Mouse (Mus musculus) gastrocnemius, adult 18-20 months (tissue): ENCODE measurements around the gene Vtn. TPM values are rescaled to one million over a fixed set of nuclear protein-coding genes. Genes with fewer than 3 reads are reported as not detected.
A peak's percentile ranks its signal among the peaks of the same experiment; 100 is the strongest.

Experiments
- DNase-seq: peaks from one replicate; pipeline ENCODE4 v3.0.0; 2021; ENCODE audit warnings: low spot score
- total RNA-seq, 2 experiments: library from RNA; stranded (reverse); gene quantifications; 2 replicates each; pipeline ENCODE4 v1.2.3; 2021

Vtn gene
- total RNA-seq, 2 experiments from 2014 or later, result 9.5 to 15.0 TPM

DNA sequence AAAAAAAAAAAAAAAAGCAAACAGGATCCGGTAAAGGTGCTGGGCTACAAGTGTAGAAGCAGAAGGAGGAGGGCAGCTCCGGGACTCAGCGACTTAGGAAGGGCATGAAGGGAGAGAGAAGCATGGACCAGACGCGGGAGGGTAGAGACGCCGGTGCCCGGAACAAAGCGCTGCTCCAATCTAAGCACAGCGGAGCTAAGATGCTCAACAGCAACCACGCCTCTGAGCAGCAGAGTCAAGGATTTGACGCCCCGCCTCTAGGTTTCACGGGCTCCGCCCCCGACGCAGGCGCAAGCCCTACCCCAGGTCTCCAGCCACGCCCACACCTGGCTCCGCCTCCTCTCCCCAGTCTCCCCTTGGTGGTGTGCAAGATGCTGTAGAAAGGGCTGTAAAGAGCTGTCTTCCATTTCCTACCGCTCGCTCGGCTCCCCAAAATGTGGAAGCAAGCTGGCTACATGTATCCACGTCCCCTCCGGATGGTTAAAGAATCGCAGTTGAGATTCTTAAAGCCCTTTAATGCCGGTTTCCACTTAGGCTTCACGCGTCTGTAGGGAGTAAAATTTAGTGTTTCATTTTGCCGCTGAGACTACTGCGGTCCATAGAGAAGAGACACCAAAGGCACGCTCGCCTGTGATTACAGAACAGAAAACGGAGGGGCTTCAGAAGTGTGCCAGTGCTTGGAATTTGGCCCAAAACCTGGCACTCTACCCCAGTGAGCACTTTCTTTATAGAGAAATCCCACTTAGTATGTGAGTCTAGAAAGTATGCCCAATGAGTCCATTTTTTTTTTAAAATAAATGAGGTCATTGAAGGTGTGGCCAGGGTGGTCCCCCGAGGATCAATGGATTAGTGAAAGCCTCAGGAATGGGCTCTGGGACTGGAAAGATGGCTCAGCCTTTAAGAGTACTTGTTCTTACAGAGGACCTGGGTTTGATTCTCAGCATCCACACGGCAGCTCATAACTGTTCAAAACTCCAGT, 1.1 kb upstream of the Vtn start, which contains the start of gene Sarm1:
TSS of gene Sarm1 (minus strand) at position 211 of the 979 bp plus-strand sequence.
- peak; percentile 94 for DNase-seq

DNA sequence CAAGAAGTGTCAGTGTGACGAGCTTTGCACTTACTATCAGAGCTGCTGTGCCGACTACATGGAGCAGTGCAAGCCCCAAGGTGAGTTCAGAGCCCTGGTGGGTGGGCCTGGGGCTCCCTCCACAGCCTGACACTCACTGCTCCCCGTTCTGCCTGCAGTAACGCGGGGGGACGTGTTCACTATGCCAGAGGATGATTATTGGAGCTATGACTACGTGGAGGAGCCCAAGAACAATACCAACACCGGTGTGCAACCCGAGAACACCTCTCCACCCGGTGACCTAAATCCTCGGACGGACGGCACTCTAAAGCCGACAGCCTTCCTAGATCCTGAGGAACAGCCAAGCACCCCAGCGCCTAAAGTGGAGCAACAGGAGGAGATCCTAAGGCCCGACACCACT, 652 bp downstream of the Vtn start:
- DNase-seq, result no peak

DNA sequence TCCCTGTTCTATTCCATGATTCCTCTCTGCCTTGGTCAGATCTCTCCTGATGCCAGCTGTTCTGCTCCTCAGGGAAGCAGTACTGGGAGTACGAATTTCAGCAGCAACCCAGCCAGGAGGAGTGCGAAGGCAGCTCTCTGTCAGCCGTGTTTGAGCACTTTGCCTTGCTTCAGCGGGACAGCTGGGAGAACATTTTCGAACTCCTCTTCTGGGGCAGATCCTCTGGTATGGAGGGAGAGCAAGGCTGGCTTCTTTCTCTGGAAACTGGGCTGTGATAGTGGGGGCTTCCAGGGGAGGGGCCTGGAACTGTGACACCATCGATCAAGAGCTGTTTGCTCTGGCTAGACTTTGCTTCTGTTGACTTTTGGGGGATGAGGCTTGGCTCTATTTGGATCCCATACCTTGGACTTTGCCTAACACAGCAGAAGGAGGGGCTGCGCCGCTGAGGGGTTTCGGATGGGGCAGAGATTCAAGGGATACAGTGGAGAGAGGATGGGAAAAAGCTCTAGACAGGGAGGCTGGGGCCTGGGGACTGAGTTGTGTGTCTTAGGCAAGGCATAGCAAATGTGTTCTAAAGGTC, 1.8 kb downstream of the Vtn start:
- no peak for DNase-seq

DNA sequence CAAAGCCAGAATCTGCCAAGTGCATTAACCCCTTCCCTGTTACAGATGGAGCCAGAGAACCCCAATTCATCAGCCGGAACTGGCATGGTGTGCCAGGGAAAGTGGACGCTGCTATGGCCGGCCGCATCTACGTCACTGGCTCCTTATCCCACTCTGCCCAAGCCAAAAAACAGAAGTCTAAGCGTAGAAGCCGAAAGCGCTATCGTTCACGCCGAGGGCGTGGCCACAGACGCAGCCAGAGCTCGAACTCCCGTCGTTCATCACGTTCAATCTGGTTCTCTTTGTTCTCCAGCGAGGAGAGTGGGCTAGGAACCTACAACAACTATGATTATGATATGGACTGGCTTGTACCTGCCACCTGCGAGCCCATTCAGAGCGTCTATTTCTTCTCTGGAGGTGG, 2.6 kb downstream of the Vtn start:
- DNase-seq, result no peak

DNA sequence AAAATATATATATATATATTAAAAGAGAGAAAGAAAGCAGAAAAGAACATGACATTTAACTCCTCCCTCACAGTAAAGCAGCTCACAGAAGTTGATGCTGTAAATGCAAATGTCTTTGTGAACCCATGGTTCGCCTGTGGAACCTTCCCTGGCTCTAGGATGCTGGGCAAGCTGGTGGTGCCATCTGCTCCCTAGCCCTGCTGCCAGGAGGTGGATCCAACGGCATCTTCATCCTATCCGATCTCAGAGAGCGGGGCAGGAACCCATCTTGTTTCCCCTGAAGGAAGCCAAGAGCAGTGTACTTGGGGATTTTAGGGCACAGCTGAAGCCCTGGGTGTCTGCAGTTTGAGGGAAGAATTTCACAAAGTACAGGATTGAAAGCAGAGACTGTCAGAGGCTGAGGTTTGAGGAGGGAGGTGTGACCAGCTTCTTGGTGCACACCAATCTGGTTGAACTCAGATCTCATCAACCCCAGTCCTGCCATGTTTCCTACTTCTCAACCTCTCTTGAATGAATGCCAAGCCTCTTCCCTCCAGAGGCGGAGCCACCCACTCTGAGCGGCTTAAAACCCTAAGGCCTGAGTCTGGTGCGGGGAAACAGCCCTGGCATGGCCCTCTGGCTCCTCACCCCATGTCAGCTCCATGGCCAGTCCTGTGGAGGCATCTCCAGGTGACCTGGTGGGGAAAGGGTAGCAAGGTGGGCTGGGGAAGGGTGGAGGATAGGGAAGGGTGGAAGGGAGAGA, 4.2 kb downstream of the Vtn start, which contains the start of gene Sebox:
TSS of gene Sebox (plus strand) at position 539 of the 742 bp plus-strand sequence.
- no peak for DNase-seq

DNA sequence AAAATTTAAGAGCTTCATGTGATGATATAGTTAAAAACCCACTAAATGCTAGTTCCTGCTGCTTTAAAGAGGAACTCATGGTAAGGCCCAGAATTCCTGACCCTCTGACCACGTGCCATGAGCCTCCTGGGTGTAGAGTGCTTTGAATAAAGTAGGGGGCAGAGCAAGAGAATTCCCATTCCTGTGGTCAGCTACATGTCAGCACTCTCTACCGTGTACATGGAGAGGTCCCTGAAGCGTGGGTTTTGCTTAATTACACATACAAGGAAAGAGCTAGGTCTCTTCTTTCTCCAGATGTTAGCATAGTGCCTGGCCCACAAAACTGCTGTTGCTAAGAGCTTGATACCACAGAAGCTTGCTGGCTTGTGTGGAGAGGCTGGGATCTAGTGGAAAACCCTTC, 6.5 kb downstream of the Vtn start:
- DNase-seq, result no peak

DNA sequence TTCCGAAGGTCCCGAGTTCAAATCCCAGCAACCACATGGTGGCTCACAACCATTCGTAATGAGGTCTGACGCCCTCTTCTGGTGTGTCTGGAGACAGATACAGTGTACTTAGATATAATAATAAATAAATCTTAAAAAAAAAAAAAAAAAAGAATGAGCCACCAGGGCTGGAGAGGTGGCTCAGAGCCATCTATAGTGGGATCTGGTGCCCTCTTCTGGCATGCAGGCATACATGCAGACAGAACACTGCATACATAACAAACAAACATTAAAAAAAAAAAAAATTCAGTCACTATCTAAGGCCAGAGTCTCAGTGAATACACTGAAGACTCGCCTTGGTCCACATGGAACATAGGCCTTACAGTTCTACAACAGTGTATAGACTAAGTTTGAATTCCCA, 10.3 kb downstream of the Vtn start:
- DNase-seq, result no peak

DNA sequence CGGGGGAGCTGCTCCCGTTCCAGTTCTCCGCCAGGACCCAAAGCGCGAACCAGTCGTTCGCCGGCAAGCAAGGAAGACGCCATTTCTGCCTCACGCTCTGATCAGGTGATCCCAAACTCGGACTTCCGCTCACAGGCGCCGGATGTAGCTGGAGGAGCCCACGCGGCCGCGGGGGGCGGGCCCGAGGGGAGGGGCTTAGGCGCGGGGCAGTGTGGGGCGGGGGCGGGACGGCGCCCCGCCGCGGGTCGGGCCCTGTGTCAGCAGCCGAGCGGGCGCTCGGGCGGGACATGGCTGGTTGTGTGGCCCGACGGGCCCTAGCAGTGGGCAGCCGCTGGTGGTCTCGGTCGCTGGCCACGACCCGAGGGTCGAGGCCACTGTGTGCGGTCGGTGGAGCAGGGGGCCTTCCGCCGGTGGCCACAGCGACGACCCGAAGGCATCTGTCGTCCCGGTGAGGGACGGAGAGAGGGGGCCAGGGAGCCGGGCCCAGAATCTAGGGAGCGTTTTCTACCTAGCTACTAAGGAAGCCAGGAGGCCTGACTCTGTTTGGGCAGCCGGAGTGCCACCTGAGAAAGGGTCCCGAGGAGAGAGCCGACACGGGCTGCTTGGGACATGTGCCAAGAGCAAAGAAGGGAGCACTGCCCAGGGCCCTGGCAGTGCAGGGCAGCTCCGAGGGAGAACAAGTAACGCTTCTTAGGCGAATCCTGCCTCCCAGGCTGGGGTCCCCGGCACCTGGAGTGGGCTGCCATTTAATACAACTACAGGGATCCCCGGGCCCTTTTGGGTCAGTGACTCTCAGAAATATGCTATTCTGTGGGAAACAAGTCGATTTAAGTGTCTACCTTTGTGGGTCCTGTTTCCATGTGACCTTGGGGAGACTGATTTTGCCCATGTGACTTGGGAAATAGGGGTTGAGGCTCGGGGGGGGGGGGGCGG, 13.4 kb downstream of the Vtn start, which contains the start of the genes Tmem199 and Poldip2:
TSS of gene Tmem199 (minus strand) at position 148 of the 933 bp plus-strand sequence.
TSS of gene Poldip2 (plus strand) at position 169 of the 933 bp plus-strand sequence.
- DNase-seq, result peak; percentile 89

DNA sequence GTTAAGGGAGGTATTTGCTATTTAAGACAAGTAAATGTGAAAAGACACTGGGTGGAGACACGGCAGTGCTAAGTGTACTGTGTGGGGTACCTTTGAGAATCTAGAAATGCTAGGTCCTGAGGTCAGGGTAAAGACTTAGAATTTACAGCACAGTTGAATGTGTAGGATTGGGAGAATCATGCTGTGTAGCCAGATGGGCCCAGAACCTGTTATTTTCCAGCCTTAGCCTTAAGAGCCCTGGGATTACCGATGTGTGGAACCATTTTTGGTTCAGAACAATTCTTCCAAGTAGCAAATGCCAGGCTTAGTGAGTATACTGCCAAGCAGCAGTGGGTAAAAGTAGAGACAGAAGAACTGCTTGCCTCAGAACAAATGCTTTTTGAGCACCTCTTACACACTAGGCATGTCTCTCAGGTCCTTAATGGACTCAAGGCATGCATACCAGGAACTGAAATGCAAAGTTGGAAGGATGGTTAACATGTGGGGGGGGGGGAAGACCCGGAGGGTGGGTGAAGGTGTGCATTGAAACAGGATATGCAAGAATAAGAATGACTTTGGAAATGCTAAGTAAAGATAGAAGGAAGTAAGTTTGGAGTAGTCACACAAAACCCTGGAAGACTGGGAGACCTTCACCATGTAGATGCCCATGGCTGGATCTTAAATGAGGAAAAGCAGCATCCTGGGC, 14.4 kb downstream of the Vtn start:
- DNase-seq, result no peak

DNA sequence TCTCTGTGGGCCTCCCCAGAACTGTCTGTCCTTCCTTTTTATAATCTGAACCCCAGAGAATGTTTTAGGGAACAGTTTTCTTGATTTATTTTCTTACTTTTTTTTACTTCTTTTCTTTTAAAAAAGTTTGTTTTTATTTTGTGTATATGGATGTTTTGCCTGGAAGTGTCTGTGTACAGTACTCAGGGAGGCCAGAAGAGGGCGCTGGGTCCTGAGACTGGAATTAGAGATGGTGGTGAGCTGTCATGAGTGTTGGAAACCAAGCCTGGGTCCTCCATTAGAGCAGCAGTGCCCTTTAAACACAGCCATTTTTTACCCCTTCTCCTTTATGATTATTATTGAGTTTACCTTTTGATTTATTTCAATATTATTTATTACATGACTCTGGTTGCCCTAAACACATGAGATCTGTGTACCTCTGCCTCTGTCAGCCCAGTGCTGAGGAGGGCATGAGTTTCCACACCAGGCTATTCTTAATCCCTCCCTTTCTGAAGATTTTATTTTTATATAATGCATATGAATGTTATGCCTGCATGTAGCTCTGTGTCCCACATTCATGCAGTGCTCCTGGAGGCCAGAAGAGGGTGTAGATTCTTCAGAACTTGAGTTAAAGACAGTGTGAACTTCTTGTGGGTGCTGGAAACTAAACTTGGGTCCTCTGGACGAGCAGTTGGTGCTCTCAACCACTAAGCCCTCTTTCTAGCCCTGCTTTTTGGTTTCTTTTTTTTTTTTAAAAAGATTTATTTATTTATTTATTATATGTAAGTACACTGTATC, 16.8 kb downstream of the Vtn start:
- DNase-seq, result no peak

DNA sequence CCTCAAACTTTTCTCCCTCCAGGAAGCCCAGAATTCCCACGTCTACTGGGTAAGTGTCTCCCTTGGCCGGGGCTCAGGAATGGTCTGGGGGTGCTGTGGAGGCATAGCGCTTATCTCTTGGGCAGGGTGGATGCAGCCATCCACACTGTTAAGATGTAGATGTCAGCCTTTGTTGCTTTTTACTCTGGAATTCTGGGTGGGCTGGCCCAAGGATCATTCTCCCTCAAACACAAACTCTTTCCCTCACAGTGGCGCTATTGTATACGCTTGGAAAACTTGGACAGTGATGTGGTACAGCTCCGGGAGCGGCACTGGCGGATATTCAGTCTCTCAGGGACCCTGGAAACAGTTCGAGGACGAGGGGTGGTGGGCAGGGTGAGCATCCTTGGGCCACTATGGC, 20.0 kb downstream of the Vtn start:
- DNase-seq, result no peak

DNA sequence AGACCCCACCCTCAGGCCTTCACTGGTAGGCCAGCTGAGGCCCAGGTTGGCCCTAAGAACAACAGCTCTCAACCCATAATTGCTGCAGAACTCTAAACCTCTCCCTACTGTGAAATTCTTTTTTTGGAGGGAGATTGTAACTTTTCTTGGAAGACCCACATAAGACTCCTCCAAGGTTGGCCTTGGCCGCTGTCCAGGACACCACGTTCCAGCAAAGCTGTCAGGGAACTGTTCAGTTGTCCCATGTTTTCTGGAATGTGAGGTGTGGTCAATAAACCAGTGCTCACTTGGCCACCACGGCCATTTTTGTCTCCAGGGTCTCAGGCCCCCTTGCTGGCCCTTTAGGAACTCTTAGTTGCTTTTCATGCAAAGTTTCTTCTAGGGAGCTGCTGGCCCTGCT, 23.0 kb downstream of the Vtn start:
- DNase-seq, result no peak

DNA sequence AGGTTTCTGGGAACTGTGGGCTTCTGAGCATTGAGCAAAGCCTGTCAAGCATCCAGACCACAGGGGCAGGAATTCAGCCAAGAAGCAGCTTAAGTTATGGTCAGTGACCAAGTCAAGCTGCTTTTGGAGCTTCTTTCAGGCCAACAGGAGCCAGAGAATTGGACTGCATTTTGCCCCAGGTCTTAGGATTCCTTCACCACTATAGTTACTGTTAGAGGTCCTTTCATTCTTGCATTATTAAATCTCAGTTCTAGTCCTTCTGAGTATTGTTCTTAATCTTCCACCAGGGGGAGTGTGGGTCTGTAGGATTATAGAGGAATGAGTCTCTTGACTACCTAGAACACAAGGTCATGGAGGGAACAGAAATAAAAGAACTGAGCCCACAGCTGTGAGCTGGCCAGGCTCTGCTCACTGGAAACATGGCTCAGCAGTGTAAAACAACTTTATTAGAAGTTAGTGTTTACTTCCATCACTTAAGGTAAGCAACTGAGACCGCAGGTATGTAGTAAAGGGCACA, 23.6 kb downstream of the Vtn start:
- DNase-seq, result peak; percentile 38

DNA sequence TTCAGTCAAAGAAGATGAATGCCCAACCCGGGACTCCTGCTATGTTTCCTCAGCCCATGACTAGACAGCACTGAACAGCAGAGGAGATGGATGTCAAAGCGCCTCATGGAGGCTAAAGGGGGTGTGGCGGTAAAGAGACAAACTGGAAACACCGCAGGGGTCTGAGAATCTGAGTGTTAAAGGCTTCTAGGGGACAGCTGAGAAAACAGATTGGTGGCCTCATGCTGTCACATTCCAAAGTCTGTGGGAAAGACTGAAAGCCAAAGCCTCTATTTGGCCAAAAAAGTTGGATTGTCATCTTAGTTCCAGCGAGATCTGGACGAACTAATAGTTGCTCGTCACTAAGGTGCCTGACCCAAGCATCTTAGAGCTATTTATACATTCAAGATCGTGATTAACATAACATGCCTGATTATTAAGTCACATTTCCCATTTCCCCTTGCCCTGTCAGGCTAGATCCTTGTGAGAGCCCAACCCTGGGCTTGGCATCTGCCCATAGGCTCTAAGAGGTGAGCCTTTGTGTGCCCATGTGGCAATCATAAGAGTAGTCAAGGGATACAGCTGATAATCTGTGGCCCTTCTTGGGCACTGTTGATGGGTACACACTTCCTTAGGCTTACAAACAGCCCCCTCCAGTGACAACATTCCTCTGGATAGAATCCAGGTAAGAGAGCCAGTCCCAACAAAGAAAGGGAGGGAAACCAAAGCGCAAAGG, 24.5 kb downstream of the Vtn start:
- no peak for DNase-seq

DNA sequence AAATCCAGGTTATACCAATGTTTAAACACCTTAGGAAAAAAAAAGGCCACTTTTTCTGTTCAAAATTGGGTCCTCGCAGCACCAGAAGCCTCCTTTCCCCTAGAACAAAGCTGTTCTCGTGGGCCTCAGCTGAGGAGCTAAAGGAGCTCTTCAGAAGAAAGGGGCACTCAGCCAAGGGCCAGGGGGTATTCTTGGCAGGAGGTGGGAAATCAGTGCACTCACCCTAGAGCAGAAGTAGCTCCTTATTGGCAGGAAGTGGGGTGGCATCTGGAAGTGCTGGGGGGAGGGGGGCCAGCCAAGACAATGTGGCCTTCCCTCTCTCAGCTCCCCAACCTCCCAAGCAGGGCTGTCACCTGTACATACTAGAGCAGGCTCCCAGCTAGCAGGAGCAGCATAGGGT, 25.9 kb downstream of the Vtn start:
- no peak for DNase-seq

DNA sequence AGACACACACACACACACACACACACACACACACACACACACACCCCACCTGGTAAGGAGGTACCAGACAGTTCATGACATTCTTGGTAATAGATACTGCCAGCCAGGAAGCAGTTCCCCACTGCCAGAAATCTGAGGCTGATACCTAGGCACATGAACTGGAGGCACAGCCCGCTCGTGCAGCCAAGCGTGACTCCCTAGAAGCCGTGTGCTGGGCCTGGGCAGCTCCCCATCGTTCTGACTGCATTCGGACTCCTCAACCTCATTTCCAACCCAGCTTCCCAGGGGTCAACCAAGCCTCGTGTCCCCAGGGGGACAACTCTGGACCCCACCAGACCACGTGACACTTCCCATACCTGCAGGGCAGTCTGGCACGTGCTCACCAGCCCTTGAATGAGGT, 29.8 kb downstream of the Vtn start:
- no peak for DNase-seq

DNA sequence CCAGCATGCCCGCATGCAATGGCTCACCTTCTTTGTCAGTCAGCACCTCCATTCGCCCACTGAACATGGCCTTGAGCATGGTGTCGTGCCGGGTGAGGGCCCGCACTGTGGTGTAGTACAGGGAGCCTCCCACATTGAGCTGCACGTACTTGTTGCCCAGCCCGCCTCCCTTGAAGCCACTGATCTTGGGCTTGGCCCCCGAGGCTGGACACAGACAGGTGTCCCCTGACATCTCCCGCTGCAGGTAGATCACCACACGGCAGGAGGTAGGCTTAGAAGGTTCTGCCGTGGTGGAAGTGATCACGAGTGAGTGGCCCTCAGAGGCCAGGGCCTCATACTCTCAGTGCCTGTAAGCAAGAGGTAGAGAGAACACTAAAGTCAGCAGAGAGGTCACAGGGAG, 31.1 kb downstream of the Vtn start:
- no peak for DNase-seq

DNA sequence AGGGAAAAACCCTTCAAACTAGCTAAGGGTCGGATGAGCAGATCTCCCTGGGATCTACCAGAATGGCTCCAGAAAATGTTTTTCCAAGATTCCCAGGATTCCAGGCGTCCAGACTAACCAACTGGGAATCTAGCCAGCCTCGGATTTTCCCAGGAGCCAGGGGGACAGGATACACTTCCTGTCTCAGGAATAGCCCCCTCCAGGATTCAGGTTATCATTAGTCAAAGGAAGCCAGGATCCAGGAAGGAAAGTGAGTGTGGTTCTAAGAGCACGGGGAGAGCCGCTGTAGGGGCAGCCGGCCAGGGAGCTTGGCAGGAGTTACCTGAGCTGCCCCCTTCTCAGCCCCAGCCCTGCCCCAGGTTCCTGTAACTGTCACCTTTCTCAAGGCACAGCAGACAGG, 32.2 kb downstream of the Vtn start:
- DNase-seq, result peak; percentile 43
